Mouse (Mus musculus): ENCODE measurements around the gene Zfp605.
A peak's percentile ranks its signal among the peaks of the same experiment; 100 is the strongest.

DNA sequence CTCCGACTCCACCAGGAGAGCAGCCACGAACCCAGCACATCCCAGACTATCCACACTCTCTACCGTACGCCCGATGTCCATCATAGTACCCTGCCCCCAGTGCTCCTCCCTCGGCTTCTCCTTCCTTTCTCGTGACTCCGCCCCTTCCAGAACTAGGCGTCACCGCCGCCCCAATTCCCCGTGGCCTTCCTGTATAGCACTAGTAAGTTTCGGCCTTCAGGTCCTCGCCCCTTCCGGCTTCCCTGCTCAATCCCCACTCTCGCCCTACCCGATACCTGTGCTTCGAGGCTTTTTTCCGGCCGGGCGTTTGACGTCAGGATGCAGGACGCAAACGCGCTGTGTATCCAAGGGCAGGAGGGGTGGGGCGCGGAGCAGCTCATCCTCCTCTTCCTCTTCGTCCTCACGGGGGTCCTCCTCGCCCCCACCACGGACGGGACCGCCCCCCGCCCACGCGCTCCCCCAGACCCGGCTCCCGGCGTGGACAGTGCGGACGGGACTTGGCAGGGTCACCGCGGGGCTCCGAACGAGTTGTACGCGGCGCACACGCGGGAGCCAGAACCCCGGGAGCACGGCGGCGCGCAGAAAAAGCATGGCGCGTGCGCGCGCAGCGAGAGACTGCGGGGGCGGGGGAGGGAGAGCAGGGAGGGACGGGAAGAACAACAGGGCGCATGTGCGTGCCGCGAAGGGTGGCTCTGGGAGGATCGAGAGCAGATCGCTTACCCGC lies 2.1 kb upstream of the Zfp605 start, which contains the start of gene Gtpbp6:
- peak in 1 of 3 experiments; percentile 10 for TF ChIP-seq MYOD1 (IDR thresholded peaks at IDR 0.05; ENCODE audit: control insufficient read depth in 1 of 3, insufficient read length in 2 of 3, low read depth in 2 of 3)
- TF ChIP-seq MAX (IDR thresholded peaks at IDR 0.05; ENCODE audit: low read depth) = peak; percentile 11
- peak; percentile 69 for TF ChIP-seq POLR2A (IDR thresholded peaks at IDR 0.05; ENCODE audit: insufficient read length, low read depth)
- no peak for TF ChIP-seq TCF12 (IDR thresholded peaks at IDR 0.05; ENCODE audit: insufficient read depth, poor library complexity, severe bottlenecking)

Data from myocyte (in vitro differentiated cells).